Mouse (Mus musculus): ENCODE measurements at regions not wholly inside any gene's neighbourhood (a gene's known extent, or its start where the extent isn't known, plus 50 kb on each side); places are given as distances from the start of the nearest gene placed in this dataset.
A peak's percentile ranks its signal among the peaks of the same experiment; 100 is the strongest.
"Not testable (repeated sequence)": the region's sequence is repeated elsewhere in the genome, so short reads cannot be mapped to it uniquely, and the experiment has no call there.

DNA sequence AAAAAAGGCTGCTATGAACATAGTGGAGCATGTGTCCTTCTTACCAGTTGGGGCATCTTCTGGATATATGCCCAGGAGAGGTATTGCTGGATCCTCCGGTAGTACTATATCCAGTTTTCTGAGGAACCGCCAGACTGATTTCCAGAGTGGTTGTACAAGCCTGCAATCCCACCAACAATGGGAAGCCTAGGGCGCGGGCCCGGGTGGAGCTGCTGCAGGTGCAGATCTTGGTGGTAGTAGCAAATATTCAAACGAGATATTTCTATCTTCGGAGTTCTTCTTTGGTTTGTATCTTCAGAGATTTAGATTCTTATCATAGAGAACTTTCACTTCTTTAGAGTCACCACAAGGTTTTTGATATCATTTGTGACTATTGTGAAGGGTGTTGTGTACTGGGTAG lies 52.7 kb upstream of the Btbd35f27 start:
- DNase-seq (ENCODE audit: low spot score): peak; percentile 1
- not testable (repeated sequence) for H3K4me1 ChIP-seq (replicated peaks; ENCODE audit: insufficient read depth, low read length); H3K4me3 ChIP-seq (replicated peaks; ENCODE audit: low read depth, low read length); H3K27ac ChIP-seq; H3K9me3 ChIP-seq (replicated peaks; ENCODE audit: low read length); H3K9ac ChIP-seq (ENCODE audit: low read depth, low read length); H3K36me3 ChIP-seq (ENCODE audit: insufficient read depth, low read length); H3K4me2 ChIP-seq (ENCODE audit: low read length); ATAC-seq (replicated peaks; ENCODE audit: low FRiP score, low read depth); H3K27me3 ChIP-seq (ENCODE audit: insufficient read depth, low read length)
- WGBS: 88% methylated on average over 6 of the region's 7 CpGs
